Mouse (Mus musculus): Measurements from ENCODE around the gene Gm28038.

Gm28038 gene

DNA sequence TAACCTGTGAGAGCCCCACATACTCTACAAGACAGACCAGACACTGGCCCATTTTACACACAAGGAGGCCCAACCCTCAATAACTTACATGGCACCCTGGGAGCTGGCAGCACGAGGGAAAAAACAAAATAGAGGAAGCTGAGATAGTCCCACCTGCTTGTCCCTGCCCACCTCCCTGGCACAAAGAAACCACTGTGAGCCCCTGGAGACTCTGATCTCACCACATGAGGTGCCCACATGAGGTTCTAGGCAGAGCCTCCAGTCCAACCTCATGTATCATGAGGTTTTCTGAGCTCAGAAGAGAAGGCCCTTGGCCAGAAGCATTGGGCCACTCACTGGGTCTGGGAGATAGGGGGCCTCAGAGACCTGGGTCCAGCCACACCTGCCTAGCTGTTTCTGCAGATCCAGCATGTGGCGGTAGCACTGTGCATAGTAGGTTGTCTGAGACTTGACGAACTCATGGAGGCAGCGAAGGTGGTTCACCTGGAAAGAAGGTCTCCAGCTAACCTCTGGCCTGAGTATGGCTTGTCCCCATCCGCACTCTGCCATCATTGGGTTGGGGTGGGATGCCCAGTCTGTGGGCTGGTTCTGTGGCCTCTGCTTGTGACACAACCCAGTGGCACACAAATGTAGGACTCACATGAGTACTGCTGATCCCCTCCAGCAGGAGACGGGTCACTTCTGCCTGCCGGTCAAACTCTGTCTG is 65.3 kb downstream of the Gm28038 start:
- no peak for ATAC-seq (ENCODE audit: low TSS enrichment)

DNA sequence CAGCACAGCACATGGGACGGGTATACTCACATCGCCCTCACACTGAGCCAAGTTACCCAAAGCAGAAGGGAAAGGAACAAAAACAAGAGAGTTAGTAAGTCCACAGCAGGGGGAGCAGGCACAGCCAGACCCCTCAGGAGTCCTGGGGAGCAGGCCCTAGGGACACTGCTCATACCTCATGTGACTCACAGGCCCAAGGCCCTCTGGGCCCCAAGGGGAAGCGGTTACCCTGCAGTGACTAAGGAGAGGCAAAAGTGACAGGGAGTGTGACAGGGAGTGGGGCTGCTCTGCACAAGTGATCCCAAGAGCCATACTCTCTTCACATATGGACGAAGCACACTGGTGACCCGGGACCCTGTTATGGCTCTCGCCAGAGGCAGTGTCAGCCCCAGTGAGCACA is 68.4 kb downstream of the Gm28038 start:
- ATAC-seq (ENCODE audit: low TSS enrichment): no peak
